Mouse (Mus musculus) cortical plate, adult 2 months (tissue): ENCODE data around the gene Slc12a9. TPM values are rescaled to one million over a fixed set of nuclear protein-coding genes. Genes with fewer than 3 reads are reported as not detected.

Experiments used
- H3K27ac ChIP-seq: fragments of 200-500 bp; 2 replicates; pipeline ENCODE4 v1.5.1; 2012; ENCODE audit warnings: low read length, control low read depth, inconsistent platforms; ENCODE audit not compliant: insufficient read depth
- H3K4me1 ChIP-seq: fragments of 200-500 bp; 2 replicates; pipeline ENCODE4 v1.6.1; 2011; ENCODE audit warnings: low read length; ENCODE audit not compliant: control insufficient read depth, insufficient read depth
- H3K4me3 ChIP-seq: fragments of 200-500 bp; 2 replicates; pipeline ENCODE4 v1.5.1; 2011; ENCODE audit warnings: mild to moderate bottlenecking, low read length, control low read depth; ENCODE audit not compliant: insufficient read depth
- CTCF ChIP-seq: fragments of 200-500 bp; IDR thresholded peaks from 2 replicates; pipeline ENCODE4 v1.5.1; 2011; ENCODE audit warnings: mild to moderate bottlenecking, control low read depth, low read length; ENCODE audit not compliant: insufficient read depth; ENCODE audit errors: extremely low read depth
- POLR2A ChIP-seq: fragments of 200-500 bp; IDR thresholded peaks from 2 replicates; pipeline ENCODE4 v1.6.1; 2011; ENCODE audit warnings: mild to moderate bottlenecking, low read length, control low read depth; ENCODE audit not compliant: insufficient read depth; ENCODE audit errors: extremely low read depth
- polyA plus RNA-seq: library from polyadenylated mRNA; depleted of rRNA; stranded (reverse); fragments of >200 nt; gene quantifications from 2 replicates; pipeline ENCODE4 v1.2.3, GENCODE M21; 2012

Gene Slc12a9
- polyA plus RNA-seq, 1 experiment, result 34.0 TPM

DNA sequence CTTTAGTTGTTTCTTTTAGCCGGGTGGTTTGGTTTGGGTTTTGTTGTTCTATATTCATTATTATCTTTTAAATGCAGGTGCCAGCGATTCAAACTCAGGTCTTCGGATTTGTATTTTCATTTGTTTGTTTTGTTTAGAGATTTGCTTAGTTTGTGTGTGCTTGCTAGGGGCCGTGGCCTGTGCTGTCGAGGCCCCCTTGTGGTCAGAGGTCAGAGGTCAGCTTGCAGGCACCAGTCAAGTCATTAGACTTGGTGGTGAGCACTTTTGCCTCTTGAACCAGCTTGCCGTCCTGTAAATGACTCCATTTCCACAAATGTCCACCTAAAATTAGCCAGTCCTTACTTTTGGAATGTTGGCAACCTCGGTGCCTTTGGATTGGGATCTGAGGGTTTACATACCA is 25.0 kb upstream of the Slc12a9 start:
- TF ChIP-seq POLR2A, result no peak
- no peak for TF ChIP-seq CTCF
- Histone ChIP-seq H3K4me1 (no peaks in the 10 kb centered on the region), H3K4me3 (no peak overlapping the region), H3K27ac (no peak overlapping the region)

DNA sequence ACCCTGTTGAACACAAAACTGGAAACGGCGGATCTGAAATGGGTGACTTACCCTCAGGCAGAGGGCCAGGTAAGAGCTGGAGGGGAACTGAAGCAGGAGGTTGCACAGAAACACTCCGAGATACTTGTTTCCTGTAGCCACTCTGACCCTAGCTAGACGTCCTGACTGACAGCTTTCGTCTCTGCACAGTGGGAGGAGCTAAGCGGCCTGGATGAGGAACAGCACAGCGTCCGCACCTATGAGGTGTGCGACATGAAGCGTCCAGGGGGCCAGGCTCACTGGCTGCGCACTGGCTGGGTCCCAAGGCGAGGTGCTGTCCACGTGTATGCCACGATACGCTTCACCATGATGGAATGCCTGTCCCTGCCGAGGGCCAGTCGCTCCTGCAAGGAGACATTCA is 20.7 kb upstream of the Slc12a9 start:
- H3K4me3 ChIP-seq, result no peak overlapping the region
- TF ChIP-seq POLR2A, result no peak
- TF ChIP-seq CTCF, result no peak
- H3K27ac ChIP-seq, result no peak overlapping the region
- no peaks in the 10 kb centered on the region for H3K4me1 ChIP-seq

DNA sequence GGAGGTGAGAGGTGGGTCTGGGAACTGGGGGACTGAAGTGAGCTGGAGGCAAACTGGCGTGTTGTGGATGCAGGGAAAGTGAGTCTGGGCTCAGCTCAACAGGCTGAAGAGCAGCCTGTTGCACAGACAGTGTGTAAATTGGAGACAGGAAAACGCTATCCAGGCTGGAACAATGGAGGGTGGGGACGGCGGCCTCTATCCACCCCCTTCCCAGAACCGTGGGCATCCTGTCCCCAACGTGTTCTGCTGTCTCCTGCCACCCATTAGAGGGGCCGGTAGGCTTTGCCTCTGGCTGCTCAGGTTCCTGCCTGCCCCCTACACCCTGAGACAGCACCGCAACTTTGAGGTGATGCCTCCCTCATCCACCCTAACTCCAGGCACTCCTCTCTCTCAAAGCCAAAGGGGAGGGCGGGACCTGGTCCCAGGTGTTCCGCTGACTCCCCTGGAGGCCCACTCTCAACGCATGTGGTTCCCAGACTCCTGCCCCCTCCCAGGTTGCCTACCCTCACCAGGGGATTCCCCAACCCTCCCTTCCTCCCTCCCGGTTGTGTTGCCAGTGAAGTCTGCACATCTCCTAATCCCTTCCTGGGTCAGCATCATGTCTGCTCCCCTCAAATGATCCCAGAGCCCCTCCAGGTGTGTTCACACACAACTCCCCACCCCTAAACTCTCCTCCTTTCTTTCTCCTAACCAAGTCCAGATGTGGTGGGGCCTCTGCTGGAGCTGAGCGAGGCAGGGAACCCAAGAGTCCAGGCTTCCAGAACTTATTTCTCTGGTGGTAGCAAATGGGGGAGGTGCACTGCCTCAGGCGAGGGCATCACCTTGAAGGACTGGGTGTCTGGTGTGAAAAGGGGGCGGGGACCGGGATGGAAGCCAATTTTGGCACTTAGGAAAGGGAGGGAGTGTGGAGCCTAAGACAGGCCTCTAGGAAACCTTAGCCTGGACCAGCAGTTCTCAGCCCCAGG is 18.9 kb upstream of the Slc12a9 start:
- Histone ChIP-seq H3K4me1 (no peaks in the 10 kb centered on the region), H3K4me3 (0 out of 2 replicates have a peak overlapping the region, but pooled peaks have one; percentile 5)
- TF ChIP-seq POLR2A (no peak), CTCF (no peak)

GRCm38 (mm10) chr5:137351394-137351793 is 18.0 kb upstream of the Slc12a9 start:
- Histone ChIP-seq H3K4me1 (no peaks in the 10 kb centered on the region), H3K27ac (no peak overlapping the region), H3K4me3 (0 out of 2 replicates have a peak overlapping the region, but pooled peaks have one; percentile 5)
- TF ChIP-seq POLR2A (no peak), CTCF (no peak)

More for the DNA sequence above, 18.9 kb upstream of the Slc12a9 start:
- H3K27ac ChIP-seq, result no peak overlapping the region

DNA sequence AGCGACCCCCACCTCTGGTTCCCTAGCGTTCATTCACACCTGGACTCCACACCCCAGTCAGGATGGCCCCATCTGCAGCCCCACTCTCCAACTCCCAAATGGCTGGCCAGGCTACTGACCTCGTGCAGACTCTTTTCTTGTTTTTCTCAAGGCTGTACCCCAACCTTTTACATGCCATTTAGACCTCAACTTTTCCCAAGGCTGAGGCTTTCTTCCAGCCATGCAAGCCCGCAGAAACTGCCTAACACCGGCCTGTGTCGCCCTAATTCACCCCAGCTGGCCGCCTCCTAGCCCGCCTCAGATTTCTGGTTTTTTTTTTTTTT is 17.6 kb upstream of the Slc12a9 start:
- no peak overlapping the region for H3K27ac ChIP-seq
- H3K4me3 ChIP-seq, result peak overlapping the region; percentile 27; the same call in 1 of the 2 replicates
- TF ChIP-seq CTCF (no peak), POLR2A (no peak)
- H3K4me1 ChIP-seq, result no peaks in the 10 kb centered on the region

DNA sequence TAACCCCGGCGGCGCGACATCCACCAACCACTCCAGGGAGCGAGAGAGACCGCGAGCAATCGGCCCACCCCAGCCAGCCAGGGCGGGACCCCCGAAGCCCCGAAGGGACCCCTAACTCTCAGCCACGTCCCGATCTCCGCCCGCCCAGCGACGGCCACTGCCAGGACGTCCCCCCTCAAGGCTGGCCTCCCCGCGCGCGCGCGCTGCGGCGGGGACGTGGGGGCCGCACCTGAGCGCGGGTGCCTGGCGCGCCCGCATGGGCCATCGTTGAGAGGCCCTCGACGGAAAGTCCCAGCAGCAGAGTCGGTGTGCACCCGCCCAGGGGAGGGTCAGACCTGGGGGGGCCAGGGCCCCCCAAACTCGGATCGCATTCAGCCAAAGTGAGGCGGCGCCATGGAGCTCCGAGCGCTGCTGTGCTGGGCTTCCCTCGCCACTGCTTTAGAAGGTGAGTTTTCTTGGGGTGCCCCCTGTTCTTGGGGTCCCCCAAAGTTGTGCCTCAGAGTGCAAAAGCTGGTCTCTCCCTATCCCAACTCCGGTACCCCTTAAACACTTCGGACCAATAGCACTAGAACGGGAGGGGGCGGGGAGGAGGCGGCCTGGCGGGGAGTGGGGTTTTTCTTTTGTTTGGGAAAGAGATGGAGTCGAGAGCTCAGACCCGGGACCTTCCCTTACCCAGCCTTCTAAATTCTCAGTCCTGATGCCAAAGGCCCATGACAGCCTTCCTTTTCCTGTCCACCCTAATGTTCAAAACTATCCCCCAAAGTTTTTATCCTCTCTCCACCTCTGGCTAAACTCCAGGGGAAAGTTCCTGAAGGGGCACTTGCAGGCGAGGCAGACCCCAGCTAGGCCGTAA is 17.0 kb upstream of the Slc12a9 start:
- Histone ChIP-seq H3K27ac (peak overlapping the region; percentile 28), H3K4me3 (peak overlapping the region; percentile 27), H3K4me1 (no peaks in the 10 kb centered on the region)
- TF ChIP-seq CTCF (no peak), POLR2A (no peak)

GRCm38 (mm10) chr5:137349384-137350204 is 16.2 kb upstream of the Slc12a9 start, which contains the start of gene Ephb4:
Gene Ephb4, plus strand, starts transcription at chr5:137350109.
- peak within 1 kb of the TSS; percentile 28 for H3K27ac ChIP-seq
- H3K4me1 ChIP-seq, result no peaks in the 10 kb centered on the region
- peak within 1 kb of the TSS; percentile 27 for H3K4me3 ChIP-seq
- no peak for TF ChIP-seq CTCF
- TF ChIP-seq POLR2A, result no peak

DNA sequence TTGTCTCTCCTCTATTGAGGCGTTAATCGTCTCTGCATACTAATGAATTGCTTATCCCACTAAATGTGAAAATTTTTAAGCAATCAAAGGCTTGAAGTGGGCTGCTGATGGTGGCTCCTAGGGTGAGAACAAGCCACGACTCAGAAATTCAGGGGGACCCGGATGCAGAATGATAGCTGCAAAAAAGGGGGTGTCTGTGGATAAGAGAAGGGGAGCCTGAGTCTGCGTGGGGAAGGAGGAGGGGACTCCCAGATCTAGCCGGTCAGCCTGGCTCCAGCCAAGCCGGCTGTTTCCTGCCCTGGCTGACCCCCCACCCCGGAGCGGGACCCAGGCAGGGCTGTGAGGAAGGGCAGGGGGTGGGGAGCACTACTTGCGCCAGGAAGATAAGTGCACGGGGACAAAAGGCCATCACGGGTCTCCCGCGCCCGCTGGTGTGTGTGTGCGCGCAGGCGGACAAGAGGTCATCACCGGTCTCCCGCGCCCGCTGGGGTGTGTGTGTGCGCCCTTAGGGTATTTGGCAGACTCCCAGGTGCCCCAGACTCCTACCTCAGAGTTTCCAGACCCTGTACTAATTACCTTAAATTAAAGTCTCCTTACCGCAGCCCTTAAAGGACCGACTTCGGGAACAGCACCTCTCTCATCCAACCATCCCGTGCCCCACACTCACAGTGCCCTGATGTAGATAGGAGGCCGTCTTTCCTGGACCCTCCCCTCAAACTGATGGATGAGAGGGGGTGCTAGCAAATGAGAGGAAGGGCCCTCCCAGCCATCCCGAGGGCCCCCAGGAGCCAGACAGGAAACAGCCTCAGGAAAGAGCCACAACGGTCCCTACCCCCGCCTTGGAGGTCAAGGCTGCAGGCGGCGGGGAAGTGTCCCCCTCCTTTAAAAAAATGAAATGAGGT is 15.3 kb upstream of the Slc12a9 start:
- Histone ChIP-seq H3K4me3 (peak overlapping the region; percentile 27; the same call in 1 of the 2 replicates), H3K4me1 (no peaks in the 10 kb centered on the region), H3K27ac (0 out of 2 replicates have a peak overlapping the region, but pooled peaks have one; percentile 21)
- TF ChIP-seq CTCF, result no peak
- no peak for TF ChIP-seq POLR2A
